Mouse (Mus musculus): Measurements from ENCODE around the gene Ston2. TPM values are rescaled to one million over a fixed set of nuclear protein-coding genes. Genes with fewer than 3 reads are reported as not detected.
"Not testable (repeated sequence)": the region's sequence is repeated elsewhere in the genome, so short reads cannot be mapped to it uniquely, and the experiment has no call there.

The Ston2 gene
- total RNA-seq, 4 experiments from 2014 or later: 5.7 to 12.5 (median 10.1) TPM

DNA sequence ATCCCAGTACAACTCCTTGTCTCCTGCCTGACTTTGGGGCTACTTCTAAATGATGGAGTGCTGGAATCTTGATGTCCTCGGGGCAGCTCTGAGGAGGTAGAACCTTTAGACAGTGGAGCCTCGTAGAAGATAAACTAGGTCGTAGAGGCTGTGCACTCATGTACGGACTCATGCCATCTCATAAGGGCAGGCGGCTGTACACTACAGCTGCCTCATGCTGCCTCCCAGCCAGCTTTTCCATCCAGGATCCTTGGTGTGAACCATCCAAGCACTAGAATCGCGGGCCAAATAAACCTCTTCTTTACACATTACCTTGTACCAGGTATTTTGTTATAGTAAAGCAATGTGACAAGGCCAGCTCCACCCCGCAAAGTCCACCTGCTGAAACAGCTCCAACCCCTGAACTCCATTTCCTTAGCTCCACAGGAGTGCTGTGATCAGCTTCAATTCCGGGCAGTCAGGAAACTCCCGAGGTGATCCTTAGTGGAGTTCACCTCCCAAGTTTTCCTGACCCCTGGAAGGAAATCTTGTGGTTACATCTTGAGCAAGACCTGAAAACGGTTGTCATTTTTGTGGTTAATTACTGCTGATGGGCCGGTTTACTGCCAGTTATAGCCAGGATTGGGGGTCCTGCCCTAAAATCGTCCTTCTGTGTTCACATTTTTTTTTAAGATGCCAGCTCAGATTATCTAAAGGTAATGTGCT is 36.1 kb downstream of the Ston2 start:
- no peak for DNase-seq (ENCODE audit: low spot score)

GRCm38 (mm10) chr12:91749543-91750184 is 38.5 kb downstream of the Ston2 start:
- no peak for DNase-seq (ENCODE audit: low spot score)

- no peak for DNase-seq (ENCODE audit: low spot score)
Observed at GRCm38 (mm10) chr12:91748241-91748865, 39.8 kb downstream of the Ston2 start.

DNA sequence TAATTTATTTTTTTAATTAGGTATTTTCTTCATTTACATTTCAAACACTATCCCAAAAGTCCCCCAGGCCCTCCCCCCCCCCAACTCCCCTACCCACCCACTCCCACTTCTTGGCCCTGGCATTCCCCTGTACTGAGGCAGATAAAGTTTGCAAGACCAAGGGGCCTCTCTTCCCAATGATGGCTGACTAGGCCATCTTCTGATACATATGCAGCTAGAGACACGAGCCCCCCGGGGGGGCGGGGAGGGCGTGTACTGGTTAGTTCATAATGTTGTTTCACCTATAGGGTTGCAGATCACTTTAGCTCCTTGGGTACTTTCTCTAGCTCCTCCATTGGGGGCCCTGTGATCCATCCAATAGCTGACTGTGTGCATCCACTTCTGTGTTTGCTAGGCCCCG is 41.3 kb downstream of the Ston2 start:
- not testable (repeated sequence) for DNase-seq (ENCODE audit: low spot score)

- DNase-seq (ENCODE audit: low spot score): no peak
Observed at GRCm38 (mm10) chr12:91745758-91746290, 42.4 kb downstream of the Ston2 start.

DNA sequence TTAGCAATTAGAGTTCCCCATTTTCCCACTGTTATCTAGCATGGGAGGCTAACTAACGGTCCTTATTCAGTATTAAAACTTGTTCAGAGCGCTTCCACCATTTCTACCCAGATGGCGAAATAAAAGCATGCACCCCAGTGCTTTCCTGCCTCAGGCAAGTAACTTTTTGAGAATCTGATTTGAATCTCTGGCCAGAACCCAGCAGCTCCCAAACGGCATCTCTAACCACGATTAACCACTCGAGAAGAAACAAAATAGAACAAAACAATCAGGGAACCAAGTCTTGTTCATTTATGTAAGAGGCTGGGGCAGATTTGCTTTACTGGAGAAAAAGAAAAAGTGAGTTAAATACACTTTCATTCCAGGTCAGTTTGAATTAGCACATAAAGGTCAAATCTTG is 44.1 kb downstream of the Ston2 start:
- DNase-seq (ENCODE audit: low spot score): no peak

GRCm38 (mm10) chr12:91742916-91743315 is 45.3 kb downstream of the Ston2 start:
- DNase-seq (ENCODE audit: low spot score): no peak

- no peak for DNase-seq (ENCODE audit: low spot score)
Observed at GRCm38 (mm10) chr12:91738381-91738780, 49.8 kb downstream of the Ston2 start.

GRCm38 (mm10) chr12:91736221-91736980 is 51.8 kb downstream of the Ston2 start:
- no peak for DNase-seq (ENCODE audit: low spot score)

DNA sequence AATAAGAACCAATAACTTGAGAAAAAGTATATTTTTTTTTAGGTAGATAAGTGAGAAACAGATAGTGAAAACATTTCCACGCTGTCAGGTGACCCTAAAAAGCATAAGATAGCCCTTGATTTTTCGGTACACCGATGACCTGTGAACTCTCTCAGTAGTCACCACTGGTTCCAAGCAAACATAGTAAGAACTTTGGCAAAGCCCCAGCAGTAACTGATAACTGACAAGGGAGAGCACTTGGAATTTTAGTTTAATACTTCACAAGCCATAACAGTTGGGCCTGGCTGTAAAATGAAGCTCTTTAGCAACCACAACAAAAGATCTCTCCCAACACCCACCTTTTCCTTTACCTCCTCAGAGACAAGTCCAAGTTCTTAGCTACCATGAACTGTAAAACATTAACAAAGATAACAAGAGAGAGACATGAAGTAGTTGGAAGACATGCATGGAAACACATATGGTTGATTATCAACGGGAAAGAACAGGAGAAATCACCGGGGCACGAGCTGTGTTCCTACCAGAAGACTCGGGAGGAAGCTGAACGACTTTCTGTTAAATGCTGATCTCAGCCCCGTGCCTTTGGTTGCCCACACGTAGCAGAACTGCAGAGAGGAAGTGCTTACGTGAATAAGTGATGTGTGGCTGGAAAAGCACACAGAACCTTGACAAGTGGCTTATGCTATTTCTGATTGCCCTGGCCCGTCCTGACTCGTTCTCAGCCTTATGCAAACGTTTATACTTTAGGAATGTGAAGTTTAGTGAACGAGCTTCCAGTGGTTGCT is 53.8 kb downstream of the Ston2 start:
- no peak for DNase-seq (ENCODE audit: low spot score)

DNA sequence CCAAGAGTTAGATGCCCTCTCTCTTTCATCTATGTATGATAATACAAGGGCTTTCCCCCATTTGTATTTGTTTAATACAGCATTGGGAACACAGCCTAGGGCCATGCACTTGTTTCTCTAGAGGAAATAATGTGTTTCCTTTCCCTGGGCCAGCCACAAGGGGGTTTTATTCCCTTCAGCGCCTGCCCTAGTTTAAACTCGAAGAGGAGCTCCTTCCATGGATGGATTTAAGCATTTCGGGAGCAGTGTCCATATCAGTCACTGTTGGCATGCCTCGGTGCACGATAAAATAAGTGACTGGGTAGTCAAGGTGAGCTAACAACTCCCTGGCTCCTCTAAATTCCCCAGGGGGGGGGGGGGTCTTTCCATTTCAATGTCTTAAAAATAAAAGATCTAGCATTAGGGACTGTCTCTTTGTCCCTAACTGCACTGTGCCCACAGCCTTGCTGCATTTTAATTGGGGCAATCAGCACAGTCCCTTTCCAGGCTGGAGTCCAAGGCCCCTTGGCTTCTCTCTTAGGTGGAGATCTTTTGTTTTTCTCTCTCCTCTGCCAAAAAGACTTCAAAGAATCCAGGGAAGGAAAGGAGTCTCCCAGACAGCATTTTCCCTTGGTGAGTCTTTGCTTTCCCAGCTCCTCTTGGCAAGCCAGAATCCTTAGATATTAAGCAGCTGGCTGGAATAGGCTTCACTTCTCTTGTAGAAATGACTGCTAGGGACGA is 55.3 kb downstream of the Ston2 start:
- DNase-seq (ENCODE audit: low spot score): peak; percentile 23

GRCm38 (mm10) chr12:91726202-91726601 is 62.0 kb downstream of the Ston2 start:
- DNase-seq (ENCODE audit: low spot score): no peak

DNA sequence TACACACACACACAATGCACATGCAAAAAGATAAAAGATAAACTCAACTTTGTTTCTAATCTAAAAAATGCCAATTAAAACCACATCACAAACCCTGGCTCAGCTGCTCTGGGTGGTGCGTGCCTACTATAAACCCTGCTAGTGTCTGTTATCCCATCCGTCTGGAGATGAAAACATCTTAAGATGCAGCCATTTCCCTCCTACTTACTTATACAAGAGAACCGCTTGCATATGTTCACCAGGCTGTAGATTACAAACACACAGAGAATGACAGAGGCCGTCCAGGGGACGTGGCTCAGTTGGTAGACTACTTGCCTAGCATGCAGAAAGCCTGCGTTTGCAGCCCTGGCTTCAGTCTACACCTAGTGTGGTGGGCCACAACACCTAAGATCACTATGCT is 64.3 kb downstream of the Ston2 start:
- DNase-seq (ENCODE audit: low spot score): no peak

DNA sequence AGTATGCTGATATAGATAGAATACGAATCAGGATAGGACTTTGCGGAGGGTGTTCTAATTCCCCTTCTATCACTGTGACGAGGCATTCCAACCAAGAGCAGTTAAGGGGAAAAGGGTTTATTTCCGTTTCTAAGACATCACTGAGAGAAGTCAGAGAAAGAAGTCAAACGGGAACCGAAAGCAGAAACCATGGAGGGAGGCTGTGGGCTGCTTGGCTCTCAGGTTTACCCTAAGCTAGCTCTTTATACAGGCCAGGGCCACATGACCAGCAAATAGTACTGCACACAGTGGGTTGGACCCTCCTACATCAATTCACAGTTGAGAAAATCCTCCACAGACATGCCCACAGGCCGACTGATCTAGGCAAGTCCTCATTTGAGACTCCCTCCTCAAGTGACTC is 69.1 kb downstream of the Ston2 start:
- DNase-seq (ENCODE audit: low spot score): no peak

DNA sequence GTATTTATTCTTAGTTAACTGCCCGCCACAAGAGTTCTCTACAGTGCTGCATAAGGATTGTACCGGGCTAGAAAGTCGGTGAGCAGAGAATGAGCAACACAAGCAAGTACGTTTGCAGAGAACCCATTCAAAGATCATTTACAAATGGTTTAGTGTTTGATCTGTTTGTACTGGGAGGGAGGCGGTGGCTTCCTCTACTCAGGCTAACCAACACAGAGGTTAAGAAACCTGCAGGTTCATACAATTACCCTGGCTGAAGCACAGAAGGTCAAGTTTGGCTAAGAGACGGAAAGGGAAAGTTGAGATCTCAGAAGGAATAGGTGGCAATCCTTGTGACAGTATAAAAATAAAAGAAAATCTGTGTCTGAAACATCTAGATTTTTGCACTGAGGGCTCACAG is 72.5 kb downstream of the Ston2 start:
- DNase-seq (ENCODE audit: low spot score): no peak

- no peak for DNase-seq (ENCODE audit: low spot score)
Observed at GRCm38 (mm10) chr12:91713358-91713757, 74.8 kb downstream of the Ston2 start.

DNA sequence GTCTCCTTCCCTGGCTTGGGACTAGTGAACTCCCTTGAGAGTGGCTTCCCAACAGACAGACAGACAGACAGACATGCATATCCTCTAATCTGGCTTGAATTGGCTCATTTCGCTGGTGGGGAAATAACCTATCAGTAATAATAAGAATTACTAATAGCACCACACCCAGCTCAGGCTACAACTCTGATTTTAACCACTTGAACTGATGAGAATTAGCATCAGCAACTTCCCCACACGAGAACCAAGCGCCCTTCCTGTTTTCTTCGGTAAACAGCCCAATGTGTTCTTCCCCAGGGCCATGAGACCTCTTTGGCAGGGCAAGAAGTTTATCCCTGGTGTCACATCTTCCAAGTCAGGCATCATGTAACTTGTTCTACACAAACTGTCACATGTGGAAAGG is 76.5 kb downstream of the Ston2 start:
- no peak for DNase-seq (ENCODE audit: low spot score)

GRCm38 (mm10) chr12:91710876-91711275 is 77.3 kb downstream of the Ston2 start:
- no peak for DNase-seq (ENCODE audit: low spot score)

- DNase-seq (ENCODE audit: low spot score): no peak
Observed at GRCm38 (mm10) chr12:91709634-91710033, 78.6 kb downstream of the Ston2 start.

DNA sequence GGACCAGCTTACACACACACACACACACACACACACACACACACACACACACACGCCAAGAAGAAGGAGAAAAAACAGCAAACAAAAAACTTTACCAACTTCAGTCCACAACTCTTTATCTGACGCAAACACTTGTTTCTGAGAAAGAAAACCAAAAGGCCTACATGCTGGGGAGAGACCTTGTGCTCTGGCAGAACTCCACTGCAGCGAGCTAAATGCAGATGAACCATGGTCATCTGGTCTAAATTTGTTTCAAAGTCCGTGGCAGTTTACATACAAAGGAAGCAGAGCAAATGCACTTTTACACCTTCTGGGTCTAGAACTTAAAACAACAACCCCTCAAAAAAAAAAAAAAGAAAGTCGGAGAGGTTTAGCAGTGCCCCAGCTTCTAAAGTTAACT is 79.0 kb downstream of the Ston2 start:
- DNase-seq (ENCODE audit: low spot score): no peak

DNA sequence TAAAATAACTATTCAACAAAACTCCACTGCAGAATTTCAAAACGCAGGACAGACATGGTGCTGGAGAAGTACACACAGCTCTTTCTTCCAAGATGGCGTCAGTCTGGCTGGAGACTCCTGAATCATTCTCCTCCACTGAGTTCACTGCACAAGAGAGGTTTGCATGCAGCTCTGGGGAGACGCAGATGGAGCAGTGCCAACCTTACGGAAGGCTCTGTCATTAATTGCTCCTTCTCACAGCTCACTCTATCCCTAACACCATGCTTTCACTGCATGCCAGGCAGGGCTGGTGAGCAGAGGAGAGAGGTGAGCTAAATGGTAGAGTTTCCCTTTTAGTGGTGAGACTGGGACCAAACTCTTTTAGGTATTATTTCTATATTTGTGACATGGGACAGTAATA is 80.4 kb downstream of the Ston2 start:
- DNase-seq (ENCODE audit: low spot score): no peak

Data from heart, adult 8-10 months (tissue).